Mouse (Mus musculus): Measurements from ENCODE around the gene Ubqln4. TPM values are rescaled to one million over a fixed set of nuclear protein-coding genes. Genes with fewer than 3 reads are reported as not detected.
"Not testable (repeated sequence)": the region's sequence is repeated elsewhere in the genome, so short reads cannot be mapped to it uniquely, and the experiment has no call there.

Gene Ubqln4
- total RNA-seq, 2 experiments from 2014 or later: 14.5 to 16.4 TPM

GRCm38 (mm10) chr3:88563966-88564365 is 10.4 kb downstream of the Ubqln4 start:
- ATAC-seq (ENCODE audit: poor library complexity, severe bottlenecking): no peak

DNA sequence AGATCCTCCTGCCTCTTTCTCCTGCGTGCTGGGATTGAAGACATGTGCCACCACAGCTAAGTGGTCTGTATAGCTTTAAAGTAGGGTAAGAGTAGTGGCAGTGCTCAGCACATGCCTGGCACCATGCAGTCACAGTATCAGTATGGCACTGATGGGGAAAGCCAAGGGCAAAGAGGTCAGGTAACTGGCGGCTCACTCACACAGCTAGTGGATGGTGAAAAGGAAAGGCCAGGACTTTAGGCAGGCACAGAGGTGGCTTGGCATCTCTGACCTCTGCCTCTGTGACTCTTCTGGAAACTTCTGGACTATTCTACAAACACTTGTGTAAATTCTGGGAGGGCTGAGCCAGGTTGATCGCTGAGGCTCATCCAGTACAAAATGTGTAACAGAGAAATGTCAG is 12.6 kb downstream of the Ubqln4 start:
- no peak for ATAC-seq (ENCODE audit: poor library complexity, severe bottlenecking)

DNA sequence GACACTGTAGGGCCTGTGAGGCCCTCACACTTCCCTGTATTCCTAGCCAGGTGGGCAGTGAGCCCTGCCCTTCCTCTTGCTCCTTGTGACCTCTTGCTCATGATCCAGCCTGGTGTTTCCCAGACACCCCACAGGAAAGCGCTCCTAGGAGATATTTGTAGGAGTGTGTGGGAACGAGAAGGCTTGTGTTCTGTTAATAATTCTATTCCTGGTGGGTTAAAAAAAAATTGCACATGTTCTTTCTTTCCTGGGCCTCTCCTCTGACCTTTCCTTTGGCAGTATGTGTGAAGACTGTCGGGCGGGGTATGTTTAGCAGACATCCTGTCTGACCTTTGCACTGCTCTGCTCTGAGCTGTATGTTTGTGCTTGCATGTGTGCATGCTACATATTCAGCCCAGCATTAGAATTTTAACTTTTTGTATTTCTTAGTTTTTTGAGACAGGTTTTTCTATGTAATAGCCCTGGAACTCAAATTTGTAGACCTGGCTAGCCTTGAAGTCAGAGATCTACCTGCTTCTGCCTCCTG is 13.0 kb downstream of the Ubqln4 start:
- ATAC-seq (ENCODE audit: poor library complexity, severe bottlenecking): no peak

DNA sequence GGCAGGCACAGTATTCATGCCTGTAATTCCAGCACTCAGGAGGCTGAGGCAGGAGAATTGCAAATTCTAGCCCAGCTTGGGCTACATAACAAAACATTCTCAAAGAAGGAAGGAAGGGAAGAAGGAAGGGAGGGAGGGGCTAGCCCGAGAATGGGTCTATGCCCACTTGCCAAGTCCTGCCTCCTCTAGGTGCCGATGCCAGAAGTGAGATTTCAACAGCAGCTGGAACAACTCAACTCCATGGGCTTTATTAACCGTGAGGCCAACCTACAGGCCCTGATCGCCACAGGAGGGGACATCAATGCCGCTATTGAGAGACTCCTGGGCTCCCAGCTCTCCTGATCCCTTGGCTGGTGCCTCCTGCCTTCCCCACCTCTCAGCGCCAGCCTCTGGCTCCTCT is 14.3 kb downstream of the Ubqln4 start:
- ATAC-seq (ENCODE audit: poor library complexity, severe bottlenecking): no peak

DNA sequence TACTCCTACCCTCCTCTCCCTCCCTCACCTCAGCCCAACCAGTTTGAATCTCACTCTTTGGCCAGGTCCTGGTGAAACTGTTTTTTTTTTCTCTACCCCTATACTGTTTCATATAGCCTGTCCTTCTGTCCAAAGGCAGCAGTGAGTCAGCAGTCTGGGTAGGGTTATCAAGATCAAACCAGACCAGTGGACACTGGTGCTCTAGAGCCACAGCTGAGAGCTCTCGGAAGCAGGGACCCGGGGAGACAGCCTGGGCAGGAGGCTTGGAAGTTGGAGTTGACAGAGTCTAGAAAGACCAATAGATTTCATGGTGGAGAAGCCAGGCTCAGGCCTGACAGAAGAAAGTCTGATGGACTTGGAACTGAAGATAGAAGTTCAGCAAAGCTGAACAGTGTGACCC is 15.1 kb downstream of the Ubqln4 start:
- ATAC-seq (ENCODE audit: poor library complexity, severe bottlenecking): no peak

DNA sequence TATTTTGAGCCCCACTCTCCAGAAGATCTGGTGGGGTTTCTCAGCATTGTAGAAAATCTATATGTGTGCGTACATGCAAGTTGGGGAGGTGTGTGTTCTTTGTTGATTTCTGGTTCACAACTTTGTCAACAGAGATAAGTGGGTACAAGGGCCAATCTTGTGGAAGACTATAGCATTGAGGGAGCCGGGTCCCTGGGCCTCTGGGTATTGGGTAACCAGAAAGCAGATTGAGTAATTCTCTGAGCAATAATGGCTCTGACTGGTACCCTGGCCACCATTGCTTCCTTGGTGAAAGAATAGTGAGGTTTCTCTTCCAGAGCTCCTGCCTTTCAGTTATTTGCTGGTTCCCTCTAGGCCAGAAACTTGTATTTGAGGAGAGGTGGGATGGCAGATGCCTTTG is 15.5 kb downstream of the Ubqln4 start:
- ATAC-seq (ENCODE audit: poor library complexity, severe bottlenecking): 0 out of 2 replicates have a peak, but pooled peaks have one; percentile 24

DNA sequence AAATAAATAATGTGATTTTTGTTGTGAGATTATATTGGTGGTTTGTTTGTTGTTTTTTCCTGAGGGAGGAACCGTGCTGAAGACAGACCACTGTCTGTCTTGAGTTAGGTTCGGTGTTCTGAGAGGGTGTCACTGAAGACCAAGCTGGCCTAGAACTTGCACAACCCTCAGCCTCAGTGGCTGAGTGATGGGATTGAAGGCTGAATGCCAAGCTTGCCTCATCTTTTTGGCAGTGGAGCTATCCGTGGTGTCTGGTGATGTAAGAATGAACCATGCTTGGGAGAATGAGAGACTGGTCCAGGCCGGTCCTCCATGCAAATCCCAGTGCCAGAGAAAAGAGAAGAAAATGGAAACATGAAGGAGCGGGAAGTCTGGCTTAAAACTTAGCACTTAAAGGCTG is 16.1 kb downstream of the Ubqln4 start:
- ATAC-seq (ENCODE audit: poor library complexity, severe bottlenecking): no peak

GRCm38 (mm10) chr3:88570341-88570740 is 16.8 kb downstream of the Ubqln4 start:
- no peak for ATAC-seq (ENCODE audit: poor library complexity, severe bottlenecking)

- ATAC-seq (ENCODE audit: poor library complexity, severe bottlenecking): no peak
Measured at GRCm38 (mm10) chr3:88571856-88572255, 18.3 kb downstream of the Ubqln4 start.

- no peak for ATAC-seq (ENCODE audit: poor library complexity, severe bottlenecking)
Measured at GRCm38 (mm10) chr3:88572835-88573234, 19.3 kb downstream of the Ubqln4 start.

- no peak for ATAC-seq (ENCODE audit: poor library complexity, severe bottlenecking)
Measured at GRCm38 (mm10) chr3:88573810-88574209, 20.3 kb downstream of the Ubqln4 start.

- ATAC-seq (ENCODE audit: poor library complexity, severe bottlenecking): no peak
Measured at GRCm38 (mm10) chr3:88575540-88575939, 22.0 kb downstream of the Ubqln4 start, which contains the start of gene Ssr2. Gene Ssr2 (plus strand): TSS chr3:88575876.

- ATAC-seq (ENCODE audit: poor library complexity, severe bottlenecking): not testable (repeated sequence)
Measured at GRCm38 (mm10) chr3:88577846-88578245, 24.3 kb downstream of the Ubqln4 start.

DNA sequence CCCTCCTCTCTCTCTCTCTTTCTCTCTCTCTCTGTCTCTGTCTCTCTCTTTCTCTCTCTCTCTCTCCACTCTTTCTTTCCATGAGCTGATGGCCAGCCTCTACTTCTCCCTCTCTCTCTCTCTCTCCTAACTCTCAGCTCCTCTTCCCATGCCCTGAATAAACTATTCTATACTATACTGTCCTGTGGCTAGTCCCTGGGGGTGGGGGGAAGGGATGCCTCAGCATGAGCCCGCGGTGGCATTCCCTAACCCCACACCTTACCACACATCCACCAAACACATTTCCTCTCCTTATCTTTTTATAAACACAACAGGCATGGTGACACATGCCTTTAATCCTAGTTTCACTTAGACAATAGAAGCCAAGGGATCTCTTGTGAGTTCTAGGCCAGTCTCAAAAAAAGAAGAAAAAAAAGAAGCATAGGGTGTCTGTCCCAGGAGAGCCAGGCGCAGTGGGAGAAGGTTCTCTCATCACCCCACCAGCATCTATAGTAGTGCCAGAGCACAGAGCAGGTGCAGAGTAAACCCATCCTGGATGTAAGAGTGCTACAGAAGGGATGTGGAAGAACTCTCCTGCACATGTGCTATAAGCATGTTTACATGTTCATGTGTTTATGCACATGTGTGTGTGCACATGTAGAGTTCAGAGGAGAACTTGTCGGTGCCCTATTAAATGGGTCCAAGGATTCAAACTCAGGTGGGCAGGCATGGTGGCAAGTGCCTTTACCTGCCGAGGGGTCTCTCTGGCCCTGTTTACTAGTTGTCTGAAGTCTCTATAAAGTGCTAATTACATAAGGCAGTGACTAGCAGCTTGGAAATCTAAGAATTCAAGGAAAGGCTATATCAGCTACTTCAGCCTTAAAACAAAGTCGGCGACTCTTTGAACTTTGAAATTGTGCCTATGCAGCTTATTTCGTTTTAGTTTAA is 25.2 kb downstream of the Ubqln4 start:
- ATAC-seq (ENCODE audit: poor library complexity, severe bottlenecking): no peak

DNA sequence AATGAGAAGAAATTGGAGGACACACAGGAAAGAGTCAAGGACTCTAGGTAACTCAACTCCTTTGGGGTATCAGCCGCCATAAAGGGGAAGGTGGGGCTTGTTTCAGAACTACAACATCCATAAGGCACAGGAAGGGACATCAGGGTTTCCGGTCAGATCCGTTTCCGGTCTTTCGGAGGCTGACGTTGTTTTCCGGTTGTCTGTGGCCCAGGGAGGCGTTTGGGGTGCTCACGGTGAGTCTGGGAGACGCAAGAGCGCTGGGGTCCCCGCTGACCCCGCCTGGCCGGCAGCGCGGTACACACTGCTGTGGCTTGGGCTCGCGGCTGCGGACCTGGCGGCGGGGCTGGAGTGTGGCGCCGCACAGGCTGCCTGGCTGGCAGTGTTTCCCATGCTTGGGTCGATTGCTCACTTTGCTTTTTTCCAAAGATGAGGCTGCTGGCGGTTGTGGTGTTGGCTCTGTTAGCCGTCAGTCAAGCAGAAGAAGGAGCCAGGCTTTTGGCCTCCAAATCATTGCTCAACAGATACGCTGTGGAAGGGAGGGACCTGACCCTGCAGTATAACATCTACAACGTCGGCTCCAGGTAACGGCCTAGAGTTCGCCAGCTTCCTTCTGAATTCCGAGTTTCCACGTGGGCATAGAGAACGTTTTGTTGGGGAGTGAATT is 26.0 kb downstream of the Ubqln4 start:
- peak; percentile 100 for ATAC-seq (ENCODE audit: poor library complexity, severe bottlenecking)

DNA sequence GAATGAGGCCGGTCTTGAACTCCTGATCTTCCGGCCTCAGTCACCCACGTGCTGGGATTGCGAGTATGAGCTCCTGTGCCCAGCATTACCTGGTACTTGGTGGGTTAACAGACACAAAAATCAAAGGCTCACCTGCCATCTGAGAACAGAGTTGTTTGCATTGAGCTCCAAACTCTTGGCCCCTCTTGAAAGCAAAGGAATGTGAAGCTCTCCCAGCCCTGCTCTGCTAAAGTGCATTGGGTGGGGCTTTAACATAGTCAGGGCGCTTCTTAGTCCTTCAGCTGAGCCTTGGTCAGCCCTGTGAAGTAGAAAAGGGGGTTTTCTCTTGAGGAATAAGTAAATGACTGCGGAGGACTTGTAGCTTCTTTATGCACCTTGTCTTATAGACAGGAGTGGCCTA is 32.2 kb downstream of the Ubqln4 start:
- ATAC-seq (ENCODE audit: poor library complexity, severe bottlenecking): no peak

DNA sequence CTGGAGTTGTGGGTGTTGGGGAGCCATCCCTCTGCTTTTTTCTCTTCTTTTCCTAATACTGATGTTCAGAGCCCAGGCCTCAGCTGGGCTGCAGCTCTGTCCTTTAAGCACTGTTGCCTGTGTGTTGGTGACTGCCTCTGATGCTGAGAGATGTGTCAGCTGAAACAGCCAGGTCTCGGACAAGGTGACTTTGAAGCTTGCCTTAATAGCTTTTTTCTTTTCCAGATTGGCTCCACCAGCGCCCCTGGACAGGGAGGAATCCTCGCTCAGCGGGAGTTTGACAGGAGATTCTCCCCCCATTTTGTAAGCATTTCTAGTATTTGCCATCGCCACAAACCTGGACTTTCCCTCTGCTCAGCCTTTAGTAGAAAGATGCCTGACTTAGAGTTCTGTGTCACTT is 33.1 kb downstream of the Ubqln4 start:
- ATAC-seq (ENCODE audit: poor library complexity, severe bottlenecking): no peak

DNA sequence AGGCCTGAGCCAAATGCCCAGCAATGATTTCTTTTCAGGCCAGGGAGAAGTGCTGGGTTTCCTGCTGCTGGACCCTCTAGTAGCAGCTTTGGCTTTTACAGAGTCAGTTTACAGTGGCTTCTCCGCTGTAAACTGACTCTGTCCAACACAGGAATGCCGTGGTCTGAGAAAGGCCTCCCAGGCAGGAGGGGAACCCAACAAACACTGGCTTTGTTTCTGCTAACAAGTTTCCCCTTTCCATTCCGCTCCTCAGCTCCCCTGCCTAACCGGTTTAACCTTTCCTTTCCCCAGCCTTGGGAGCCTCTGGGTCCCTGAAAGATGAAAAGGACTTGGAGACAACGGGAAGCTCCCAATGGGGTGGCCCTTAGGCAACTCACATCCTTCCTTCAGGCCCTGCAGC is 36.7 kb downstream of the Ubqln4 start:
- no peak for ATAC-seq (ENCODE audit: poor library complexity, severe bottlenecking)

GRCm38 (mm10) chr3:88591044-88591443 is 37.5 kb downstream of the Ubqln4 start:
- ATAC-seq (ENCODE audit: poor library complexity, severe bottlenecking): no peak

DNA sequence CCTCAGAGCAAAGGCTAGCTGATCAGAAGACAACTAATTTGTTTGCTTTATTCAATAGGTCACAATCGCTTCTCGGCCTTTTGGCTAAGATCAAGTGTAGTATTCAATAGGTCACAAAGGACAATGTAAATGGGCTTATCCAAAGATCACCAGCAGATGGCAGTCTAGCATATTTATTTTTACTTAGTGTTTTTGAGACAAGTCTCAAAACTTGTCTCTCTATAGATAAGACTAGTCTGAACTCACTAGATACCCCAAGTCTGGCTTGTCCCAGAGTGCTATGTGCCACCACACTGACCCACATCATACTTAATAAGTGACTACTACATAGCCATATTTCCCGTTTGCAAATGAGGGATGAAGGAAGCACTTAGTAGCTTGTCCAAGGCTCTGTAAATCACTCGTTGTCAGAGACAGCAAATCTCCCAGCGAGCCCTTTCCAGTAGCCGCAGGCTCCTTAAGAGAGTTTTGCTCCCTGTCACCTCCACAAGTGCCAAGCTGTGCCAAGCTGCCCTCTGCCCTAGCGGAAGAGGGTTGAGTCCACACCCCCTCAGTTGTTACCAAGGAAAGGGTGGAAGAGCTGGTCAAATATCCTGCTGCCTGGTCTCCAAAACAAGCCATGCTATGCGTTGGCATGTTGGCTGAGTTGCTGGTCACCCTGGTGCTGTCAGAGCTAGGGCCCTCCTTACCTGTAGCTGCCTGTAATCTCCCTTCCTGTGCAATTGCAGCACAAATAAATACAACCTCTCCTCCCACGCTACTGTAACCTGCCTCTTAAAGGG is 38.6 kb downstream of the Ubqln4 start:
- peak; percentile 73 for ATAC-seq (ENCODE audit: poor library complexity, severe bottlenecking)
